Comparison of ENCODE assay signal across 10 mouse cellular contexts in genomic region chr17:12226551-12226950, GRCm38 (mm10).
DNase-seq lines count a peak whose midpoint lies in the region; ATAC-seq and TF ChIP-seq lines count a peak whose summit lies in the region.
"Had no signal": no experiment of that assay in that cellular context is flagged by ENCODE, and none has a peak within 500 bp of the region (broad histone marks: within the 10 kb centered on the region; RNA-seq: fewer than 3 reads in every experiment).

No protein-coding gene starts in this region.

- no peak overlapping the region for H3K9ac ChIP-seq in intestine, embryonic 16.5 days (ENCODE audit: low read depth, low read length)

- no peak overlapping the region for H3K4me3 ChIP-seq in testis, adult 2 months (ENCODE audit: control insufficient read depth, low read depth, low read length)
- no peak overlapping the region for H3K4me3 ChIP-seq in intestine, embryonic 16.5 days (ENCODE audit: low read length)
- H3K4me3 ChIP-seq: erythroblast, embryonic 14.5 days; megakaryocyte, embryonic 14.5 days had no signal

- H3K27me3 ChIP-seq in testis, adult 2 months (ENCODE audit: control insufficient read depth, insufficient read depth, low read length): no peaks in the 10 kb centered on the region
- H3K27me3 ChIP-seq in intestine, embryonic 16.5 days (replicated peaks; ENCODE audit: control insufficient read depth, insufficient read depth, low read length): no peaks in the 10 kb centered on the region
- H3K27me3 ChIP-seq: megakaryocyte, embryonic 14.5 days had no signal

- WGBS in intestine, embryonic 16.5 days: 65% methylated on average over 12 of the region's 12 CpGs

- peak; percentile 46 for DNase-seq in adrenal gland, postnatal 10 days
- no peak for DNase-seq in adrenal gland, adult 8-10 months
- DNase-seq in testis, postnatal 14 days (ENCODE audit: low spot score): no peak
- DNase-seq in induced T-regulatory cell, adult 2 months (ENCODE audit: low read depth): peak; percentile 48
- peak; percentile 73 for DNase-seq in lung, postnatal 10 days
- DNase-seq in spleen, postnatal 14 days (ENCODE audit: low spot score in 2 of 2): no peak

- H3K4me1 ChIP-seq in testis, adult 2 months (ENCODE audit: control insufficient read depth, insufficient read depth, low read length): peaks cover 5% of the 10 kb centered on the region
- H3K4me1 ChIP-seq in intestine, embryonic 16.5 days (ENCODE audit: control insufficient read depth, insufficient read depth, low read length): no peaks in the 10 kb centered on the region
- H3K4me1 ChIP-seq: megakaryocyte, embryonic 14.5 days had no signal

- peak; percentile 7; the same call in 1 of the 2 replicates for TF ChIP-seq CTCF in testis, adult 2 months (IDR thresholded peaks at IDR 0.05; ENCODE audit: control insufficient read depth, insufficient read depth, insufficient replicate concordance, low read depth, low read length)

- no peak overlapping the region for H3K4me2 ChIP-seq in intestine, embryonic 16.5 days (ENCODE audit: low read depth, low read length)

- H3K9me3 ChIP-seq in intestine, embryonic 16.5 days (ENCODE audit: control insufficient read depth, low read length): no peaks in the 10 kb centered on the region
- H3K9me3 ChIP-seq: megakaryocyte, embryonic 14.5 days had no signal

- no peak for ATAC-seq in intestine, embryonic 16.5 days

- no peak overlapping the region for H3K27ac ChIP-seq in testis, adult 2 months (ENCODE audit: control insufficient read depth, insufficient read depth, low read depth, low read length)
- no peak overlapping the region for H3K27ac ChIP-seq in intestine, embryonic 16.5 days (ENCODE audit: low read length)

- H3K36me3 ChIP-seq in testis, adult 2 months (ENCODE audit: control insufficient read depth, insufficient read depth, low read length): no peaks in the 10 kb centered on the region
- peaks cover 10% of the 10 kb centered on the region; the same call in 1 of the 2 replicates for H3K36me3 ChIP-seq in intestine, embryonic 16.5 days (ENCODE audit: control insufficient read depth, insufficient read depth, low read length)

- no peak for TF ChIP-seq POLR2A in testis, adult 2 months (IDR thresholded peaks at IDR 0.05; ENCODE audit: control insufficient read depth, low read depth, low read length)

Comparison
In these comparisons a context has a peak if more than half of its experiments do, and no peak if none do; other contexts are left out.
1. DNase-seq: peak in adrenal gland, postnatal 10 days (single experiment), induced T-regulatory cell, adult 2 months (single experiment) and lung, postnatal 10 days (single experiment); none in adrenal gland, adult 8-10 months (single experiment), testis, postnatal 14 days (single experiment) and spleen, postnatal 14 days (0 of 2).